Mouse (Mus musculus) thymus, adult 18-20 months (tissue): Measurements from ENCODE around the gene Gm49339.
"Not testable (repeated sequence)": the region's sequence is repeated elsewhere in the genome, so short reads cannot be mapped to it uniquely, and the experiment has no call there.

ENCODE experiments used
- DNase-seq, 2 experiments: peaks; one replicate each; pipeline ENCODE4 v3.0.0; 2022; ENCODE audit warnings: mixed read lengths in 2 of 2

Gm49339 gene

DNA sequence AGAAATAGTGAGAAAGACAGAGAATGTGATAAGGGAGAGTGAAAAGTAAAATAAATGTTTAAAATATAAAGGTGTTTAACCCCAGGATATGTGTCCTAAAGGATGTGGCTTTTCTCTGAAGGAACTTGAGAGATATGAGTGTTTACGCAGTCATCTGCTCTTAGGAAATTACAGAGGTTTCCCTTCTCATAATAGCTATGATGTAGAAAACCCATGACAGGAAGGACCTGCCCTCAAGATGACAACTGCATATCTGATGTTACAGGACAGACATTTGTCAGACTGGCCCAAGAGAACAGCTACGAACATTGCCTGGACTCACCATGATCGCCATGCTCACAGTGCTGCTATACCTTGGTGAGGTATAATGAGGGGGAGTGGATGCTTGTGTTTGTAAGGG, at the start of gene Gm49339, which contains the start of gene Lilr4b:
Gm49339 (plus strand) TSS at position 216 of the 400 bp plus-strand sequence.
Lilr4b (plus strand) TSS at position 236 of the 400 bp plus-strand sequence.
- not testable (repeated sequence) for DNase-seq

DNA sequence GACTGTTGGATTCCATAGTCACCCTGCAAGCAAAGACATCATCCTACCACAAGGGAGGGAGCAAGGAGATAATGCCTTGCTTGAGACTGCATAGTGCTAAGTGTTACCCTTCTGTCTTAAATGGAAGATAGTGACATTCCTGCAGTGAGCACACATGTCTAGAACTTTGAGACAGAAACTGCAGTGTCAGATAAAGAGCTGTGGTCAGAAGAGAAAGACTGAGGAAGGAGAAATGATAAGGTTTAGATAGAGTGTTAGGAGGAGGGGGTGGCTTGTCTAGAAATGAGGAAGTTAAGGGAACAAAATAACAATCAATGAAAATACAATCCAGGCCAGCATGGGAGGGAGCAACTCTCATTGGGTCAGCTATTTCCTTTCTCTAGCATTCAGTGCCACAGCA, 47.5 kb upstream of the Gm49339 start:
- no peak for DNase-seq

DNA sequence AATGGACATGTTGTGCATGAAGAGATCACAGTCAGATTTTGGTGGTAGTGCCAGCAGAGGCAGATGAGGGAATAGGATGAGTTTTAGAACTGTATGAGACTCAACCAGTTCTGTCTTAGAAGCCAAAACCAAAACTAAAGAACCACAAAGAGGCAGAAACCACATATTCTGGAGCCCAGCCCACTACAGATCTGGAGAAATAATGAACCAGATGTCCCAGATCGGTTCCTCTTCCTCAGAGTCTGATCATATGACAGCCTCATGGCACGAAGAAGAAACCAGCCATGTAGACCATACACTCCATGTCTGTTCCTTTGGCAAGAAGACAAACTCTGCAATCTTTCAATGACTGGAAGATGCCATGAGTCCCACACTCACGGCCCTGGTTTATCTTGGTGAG, 44.7 kb upstream of the Gm49339 start:
- no peak for DNase-seq

DNA sequence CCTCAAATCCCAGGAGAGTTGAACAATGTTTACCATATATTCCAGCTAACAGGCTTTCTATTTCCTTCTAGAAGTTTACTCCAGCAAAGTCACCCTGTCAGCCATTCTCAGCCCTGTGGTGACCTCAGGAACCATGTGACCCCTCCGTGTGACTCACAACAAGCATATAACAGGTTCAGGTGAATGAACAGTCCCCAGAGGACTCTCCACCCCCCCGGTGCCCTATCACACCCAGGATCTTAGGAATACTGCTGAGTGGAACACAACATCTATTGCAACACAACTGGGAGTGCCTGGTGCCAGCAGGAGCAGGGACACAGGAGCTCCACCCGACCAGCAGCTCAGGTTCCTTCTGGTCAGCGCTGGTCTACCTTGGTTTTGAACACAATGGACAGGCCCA, 28.8 kb upstream of the Gm49339 start:
- DNase-seq = no peak

DNA sequence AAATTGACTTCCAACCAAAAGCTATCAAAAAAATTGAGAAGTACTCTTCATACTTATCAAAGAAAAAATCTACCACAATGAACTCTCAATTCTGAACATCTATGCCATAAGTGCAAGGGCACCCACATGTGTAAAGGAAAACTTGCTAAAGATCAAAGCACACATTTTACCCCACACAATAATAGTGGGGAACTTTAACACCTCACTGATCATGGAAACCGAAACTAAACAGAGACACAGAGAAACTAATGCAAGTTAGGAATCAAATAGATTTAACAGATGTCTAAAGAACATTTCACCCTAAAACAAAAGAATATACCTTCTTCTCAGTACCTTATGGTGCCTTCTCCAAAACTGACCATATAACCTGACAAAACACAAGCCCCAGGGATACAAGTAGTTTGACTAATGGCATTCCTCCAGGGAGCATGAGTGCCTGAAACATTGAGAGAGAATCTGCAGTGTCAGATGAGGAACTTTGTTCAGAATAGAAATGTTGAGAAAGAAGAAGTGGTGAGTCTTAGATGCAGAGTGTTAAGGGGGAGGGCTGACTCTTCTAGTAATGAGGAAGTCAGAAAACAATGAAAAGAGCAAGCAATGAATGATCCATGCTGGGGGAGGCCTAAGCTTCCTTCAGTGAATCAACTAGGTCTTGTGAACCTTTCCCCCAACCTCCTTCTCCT, 26.7 kb upstream of the Gm49339 start:
- DNase-seq = no peak

DNA sequence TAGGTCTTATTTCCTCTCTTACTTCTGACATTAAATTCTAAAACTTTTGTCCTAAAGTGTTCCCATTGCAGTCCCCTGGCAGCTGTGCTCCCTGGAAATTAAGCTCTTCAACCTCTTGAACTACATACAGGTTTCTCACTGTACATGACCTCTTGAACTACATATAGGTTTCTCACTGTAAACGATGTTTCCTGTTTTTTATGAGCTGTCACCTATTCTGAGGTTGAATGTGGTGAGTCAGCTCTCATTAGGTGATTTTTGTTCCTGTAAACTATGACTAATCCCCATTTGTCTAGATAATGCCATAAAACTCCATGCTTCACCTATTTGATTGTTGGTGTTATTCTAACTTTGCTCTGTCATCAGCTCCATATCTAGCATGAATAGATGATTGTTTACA, 26.0 kb upstream of the Gm49339 start:
- no peak for DNase-seq

DNA sequence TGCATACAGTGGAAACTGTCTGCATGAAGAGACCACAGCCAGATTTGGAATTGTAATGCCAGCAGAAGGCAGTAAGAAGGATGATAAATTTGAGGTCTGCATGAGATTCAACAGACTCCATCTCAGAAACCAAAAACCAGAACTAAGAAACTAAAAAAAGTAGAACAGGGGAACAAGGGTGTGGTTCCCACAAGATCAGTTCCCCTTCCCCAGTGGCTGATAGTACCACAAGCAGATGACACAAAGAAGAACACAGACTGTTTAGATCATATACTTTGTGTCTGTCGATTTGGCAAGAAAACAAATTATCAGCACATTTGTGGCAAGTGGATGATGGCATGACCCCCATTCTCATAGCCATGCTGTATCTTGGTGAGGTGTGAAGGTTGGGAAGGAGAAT, 24.6 kb upstream of the Gm49339 start:
- no peak for DNase-seq

DNA sequence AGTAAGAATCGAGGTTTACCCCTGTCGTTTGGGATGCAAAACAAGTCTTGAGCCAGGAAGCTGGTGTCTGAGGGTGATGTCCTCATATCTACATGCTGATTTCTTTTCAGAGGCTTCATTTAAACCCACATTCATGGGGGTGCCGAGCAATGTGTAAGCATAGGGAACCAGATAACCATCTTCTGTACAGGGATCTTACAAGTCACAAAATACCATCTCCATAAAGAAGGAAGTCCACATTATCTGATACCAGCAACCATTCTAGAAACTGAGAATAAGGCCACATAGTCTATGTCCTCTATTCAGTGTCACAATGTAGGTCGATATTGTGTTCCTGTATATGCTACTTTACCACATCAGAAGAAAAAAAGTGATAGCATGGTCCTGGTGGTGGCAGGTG, 24.0 kb upstream of the Gm49339 start:
- DNase-seq = no peak

DNA sequence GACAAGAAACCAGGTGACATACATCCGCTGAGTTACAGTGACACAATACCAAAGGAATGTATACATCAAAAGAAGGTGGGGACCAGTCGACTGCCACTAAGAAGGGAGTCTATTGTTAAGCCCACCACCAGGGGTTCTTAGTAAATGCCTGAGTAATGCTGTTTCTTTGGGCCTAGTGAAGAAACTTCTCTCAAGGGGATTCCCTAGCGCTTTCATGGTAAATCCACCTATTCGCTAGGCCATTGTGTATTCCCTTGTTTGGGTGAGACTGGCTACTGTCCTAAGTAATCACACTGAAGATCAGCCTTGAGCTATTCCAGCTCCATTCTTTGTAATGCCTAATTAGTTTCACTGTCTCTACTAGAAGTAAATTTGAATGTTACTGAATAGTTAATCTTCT, 16.6 kb upstream of the Gm49339 start:
- DNase-seq = not testable (repeated sequence)

DNA sequence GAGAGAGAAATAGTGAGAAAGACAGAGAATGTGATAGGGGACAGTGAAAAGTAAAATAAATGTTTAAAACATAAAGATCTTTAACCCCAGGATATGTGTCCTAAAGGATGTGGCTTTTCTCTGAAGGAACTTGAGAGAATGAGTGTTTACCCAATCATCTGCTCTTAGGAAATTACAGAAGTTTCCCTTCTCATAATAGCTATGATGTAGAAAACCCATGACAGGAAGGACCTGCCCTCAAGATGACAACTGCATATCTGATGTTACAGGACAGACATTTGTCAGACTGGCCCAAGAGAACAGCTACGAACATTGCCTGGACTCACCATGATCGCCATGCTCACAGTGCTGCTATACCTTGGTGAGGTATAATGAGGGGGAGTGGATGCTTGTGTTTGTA, 10.3 kb downstream of the Gm49339 start, which contains the start of gene Lilrb4a:
Lilrb4a (plus strand) TSS at position 266 of the 400 bp plus-strand sequence.
- DNase-seq = not testable (repeated sequence)

DNA sequence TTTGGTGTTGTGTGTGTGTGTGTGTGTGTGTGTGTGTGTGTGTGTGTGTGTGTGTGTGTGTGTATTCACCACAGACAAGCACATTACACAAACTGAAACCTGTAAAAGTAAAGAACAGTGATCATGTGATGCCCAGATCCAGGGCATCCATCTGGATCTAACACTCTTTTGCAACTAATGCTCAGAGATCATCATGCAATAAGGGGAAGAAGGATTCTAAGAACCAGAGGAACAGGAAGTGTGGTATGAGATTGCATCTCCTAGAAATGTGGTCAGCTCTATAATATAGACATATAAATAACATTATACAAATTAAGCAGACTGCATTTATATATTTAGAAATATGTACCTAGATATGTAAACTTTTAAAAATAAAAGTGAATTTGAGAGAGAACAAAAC, 39.6 kb downstream of the Gm49339 start:
- DNase-seq = no peak

DNA sequence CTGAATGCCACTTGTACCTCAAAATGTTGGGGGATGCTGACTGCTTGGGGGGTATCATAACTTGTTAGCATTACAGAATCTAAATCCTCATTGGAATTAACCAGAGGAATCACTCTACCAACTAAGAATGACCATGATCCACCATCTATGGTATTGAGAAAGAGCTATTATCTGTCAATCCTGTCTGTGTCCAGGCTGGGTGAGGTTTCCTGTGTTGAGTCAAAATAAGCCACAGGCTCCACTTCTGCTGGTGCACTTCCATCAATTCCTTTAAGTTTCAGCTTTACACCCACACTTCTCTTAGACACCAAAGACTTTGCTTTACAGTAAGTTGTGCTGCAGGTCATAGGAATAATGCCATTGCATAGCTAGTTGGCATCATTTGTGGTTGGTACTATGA, 41.0 kb downstream of the Gm49339 start:
- no peak for DNase-seq

DNA sequence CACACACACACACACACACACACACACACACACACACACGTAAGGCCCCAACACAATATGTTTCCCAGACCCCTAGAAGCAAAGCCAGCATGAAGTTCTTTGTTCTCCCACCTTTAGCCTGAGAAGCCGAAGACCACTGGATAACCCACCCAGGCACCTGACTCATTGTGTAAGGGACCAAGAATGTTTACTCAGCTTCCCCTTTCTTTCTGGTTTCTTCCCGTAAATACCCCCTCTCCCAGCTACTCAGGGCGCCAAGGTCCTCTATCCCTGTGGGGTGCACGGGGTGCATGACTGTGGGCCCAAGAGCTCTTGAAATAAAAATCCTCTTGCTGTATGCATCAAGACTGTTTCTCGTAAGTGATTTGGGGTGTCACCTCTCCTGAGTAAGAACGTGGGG, 45.7 kb downstream of the Gm49339 start:
- no peak for DNase-seq

DNA sequence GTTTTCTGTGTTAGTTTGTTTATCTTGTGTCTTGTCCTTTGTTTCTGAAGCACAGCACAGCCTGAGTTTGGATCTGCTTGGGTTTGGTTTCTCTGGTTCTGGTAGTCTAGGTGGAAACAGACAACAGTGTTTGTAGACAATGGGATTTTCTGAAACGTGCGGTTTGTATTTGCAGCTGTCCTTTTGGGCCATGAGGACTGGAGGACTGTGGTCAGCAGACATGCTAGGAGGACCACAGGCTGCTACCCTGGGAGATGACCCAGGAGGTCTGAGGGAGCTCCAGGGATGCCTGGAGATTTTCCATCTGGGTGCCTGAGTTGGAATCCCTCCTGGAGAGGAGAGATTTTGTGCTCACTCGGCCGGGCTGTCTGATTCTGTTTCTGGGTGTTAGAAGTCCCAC, 46.2 kb downstream of the Gm49339 start:
- no peak for DNase-seq

DNA sequence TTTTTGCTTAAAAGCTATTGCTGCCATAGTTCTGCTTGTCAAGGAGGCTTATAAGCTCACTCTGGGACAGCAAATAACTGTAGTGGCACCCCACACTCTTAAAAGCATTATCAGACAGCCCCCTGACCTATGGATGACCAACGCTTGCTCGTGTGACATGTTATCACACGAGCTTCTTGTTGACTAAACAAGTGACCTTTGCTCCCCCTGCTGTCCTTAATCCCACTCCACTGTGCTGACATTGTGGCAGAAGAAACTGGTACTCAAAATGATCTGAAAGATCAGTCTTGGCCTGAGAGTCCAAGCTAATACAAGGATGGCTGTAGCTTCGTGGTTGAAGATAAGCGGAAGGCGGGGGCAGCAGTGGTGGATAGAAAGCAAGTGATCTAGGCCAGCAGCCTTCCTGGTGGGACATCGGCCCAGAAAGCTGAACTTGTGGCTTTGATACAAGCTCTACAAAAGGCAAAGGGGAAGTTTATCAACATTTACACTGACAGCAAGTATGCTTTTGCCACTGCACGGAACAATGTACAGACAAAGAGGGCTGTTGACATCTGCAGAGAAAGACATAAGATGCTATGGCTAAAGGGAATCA, 48.5 kb downstream of the Gm49339 start:
- DNase-seq = no peak

DNA sequence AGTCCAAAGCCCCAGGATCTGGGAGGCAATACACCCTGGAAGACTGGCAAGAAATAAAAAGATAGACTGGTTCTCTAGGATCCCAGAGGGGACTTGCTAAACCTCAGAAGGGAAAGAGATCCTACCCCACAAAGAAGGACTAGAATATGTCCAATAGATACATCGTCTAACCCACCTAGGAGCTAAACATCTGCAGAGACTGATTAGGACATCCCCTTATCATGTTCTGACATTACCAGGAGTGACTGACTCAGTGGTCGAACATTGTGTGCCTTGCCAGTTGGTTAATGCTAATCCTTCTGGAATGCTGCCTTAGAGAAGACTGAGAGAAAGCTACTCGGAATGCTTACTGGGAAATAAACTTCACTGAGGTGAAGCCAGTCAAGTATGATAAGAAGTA, 49.1 kb downstream of the Gm49339 start:
- no peak for DNase-seq

DNA sequence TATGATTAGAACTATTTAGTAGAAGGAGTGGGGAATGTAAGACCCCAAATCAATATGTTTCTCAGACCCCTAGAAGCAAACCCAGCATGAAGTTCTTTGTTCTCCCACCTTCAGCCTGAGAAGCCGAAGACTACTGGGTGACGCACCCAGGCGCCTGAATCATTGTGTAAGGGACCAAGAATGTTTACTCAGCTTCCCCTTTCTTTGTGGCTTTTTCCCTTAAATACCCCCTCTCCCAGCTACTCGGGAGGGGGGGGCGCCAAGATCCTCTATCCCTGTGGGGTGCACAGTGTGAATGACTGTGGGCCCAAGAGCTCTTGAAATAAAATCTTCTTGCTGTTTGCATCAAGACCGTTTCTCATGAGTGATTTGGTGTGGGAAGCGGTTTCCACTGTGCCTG, 50.4 kb downstream of the Gm49339 start:
- DNase-seq = no peak
